Mouse (Mus musculus): ENCODE data around the gene Setd3.
A peak's percentile ranks its signal among the peaks of the same experiment; 100 is the strongest.

The Setd3 gene

DNA sequence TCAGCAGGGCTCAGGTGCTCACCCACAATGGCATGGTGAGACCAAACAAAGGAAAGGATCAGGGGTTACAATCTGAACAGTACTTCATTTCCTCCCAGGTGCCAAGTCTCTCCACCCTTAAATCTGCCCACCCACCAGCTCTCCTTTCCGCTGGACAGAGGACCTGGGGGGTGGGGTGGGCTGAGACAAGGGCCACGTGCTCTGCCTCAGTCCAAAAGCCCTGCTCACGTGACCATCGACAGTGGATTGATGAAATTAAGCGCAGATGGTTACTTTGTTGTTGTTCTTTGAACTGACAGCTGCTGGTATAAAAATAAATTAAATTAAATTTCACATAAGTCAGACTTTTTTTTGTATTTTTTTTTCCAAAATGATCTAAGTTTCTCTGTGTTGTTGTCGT is 109.6 kb downstream of the Setd3 start:
- no peak for DNase-seq

DNA sequence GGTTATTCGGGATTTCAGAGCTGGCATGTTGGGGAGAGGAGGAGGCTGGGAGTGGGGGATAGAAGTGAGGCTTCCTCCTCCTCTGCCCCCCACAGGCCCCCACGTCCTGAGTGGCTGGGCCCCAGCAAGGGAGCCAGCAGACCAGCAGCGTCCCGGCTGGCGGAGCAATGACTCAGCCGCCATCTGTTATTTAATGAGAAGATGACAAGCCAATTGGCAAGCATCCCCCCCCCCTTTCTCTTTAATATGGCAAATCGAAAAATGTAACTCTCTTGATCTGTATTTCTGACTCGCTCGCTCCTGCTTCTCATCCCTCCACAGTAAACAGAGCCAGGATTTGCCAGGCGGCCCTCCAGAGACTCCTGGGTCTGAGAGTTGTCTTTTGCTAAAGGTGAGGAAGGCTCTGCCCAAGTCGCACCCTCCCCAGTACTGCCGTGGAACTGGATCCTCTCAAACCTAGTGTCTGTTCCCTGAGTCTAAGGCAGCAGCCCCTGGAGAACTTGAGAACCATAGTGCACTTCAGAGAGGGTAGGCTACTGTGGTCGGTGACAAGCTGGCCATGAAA is 111.2 kb downstream of the Setd3 start:
- DNase-seq: peak; percentile 43

DNA sequence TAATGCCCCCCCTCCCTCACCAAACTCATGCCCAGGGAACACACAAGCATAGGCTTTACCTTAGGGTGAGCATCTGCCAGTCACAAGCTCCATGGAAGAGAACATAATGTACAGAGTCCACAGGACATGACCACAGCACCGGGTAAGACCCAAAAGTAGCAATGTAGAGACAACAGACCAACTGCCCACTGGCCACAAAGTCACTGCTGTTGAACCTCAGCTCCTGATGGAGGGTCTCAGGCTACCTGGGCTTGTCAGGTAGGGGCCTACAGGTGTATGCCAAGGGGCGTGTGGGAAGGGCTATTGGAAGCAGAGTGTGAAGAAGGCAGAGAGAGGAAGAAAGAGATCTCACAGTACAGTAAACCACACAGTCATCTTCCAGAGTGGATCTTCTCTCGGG is 111.9 kb downstream of the Setd3 start:
- no peak for DNase-seq

DNA sequence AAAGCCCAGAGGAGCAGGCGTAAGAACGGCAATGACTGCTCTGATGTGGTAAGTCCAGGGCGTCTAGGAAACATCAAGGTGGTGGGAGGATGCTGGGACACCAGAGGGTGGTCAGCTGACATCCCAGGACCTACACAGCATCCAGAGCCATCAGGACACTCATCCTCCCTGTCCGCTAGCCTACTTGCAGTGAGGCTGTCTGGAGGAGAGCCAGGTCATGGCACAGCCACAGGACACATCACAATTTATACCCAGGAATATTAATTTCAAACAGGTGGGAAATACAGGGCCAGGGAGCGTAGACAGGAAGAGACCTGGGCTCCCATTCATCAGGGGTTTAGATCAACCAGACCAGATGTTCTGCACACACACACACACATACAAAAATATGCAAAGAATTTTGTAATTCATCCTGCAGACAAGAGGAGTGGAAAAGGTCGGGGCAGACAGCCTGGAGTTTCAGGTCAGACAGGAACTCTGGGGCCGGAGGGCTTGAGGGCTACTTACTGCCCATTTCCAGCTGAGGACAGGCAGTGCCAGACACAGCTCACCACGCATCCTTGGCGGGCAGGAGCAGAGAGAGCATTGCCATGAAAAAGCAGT is 114.6 kb downstream of the Setd3 start:
- DNase-seq: no peak

DNA sequence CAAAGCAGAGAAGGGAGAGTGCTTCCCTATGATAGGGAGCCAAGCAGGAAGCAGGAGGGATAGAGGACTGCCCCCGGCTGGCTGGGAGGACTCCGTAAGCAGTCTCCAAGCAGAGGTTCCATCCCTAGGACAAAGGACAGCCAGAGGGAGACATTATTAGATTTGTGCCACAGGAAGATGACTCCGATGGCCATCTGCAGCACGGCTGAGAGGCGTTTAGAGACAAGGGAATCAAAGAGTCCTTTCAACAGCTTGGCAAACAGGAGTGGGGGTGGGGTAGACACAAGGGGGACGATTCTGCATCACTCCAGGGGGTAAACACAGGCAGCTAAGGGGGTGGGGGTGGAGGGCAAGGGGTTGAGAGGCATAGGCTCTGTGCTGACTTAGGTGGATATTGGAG is 115.1 kb downstream of the Setd3 start:
- DNase-seq: no peak

DNA sequence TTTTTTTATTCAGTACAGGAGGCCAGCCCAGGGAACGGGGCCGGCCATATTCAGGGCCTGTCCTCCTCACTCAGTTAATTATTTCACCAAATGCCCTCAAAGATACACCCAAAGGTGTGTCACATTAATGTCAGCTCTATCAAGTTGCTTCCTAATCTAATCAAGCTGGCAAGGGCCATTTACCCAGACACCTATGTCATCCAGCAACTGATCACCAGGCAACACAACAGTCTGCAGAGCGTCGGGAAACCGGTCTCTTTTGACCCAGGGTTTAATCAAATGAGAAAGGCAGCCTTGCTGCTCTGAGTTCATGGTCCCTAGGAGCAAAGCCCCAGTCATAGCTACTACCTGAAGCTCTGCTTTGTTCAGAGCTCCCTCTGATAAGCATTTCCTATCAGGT is 117.0 kb downstream of the Setd3 start:
- DNase-seq: no peak

DNA sequence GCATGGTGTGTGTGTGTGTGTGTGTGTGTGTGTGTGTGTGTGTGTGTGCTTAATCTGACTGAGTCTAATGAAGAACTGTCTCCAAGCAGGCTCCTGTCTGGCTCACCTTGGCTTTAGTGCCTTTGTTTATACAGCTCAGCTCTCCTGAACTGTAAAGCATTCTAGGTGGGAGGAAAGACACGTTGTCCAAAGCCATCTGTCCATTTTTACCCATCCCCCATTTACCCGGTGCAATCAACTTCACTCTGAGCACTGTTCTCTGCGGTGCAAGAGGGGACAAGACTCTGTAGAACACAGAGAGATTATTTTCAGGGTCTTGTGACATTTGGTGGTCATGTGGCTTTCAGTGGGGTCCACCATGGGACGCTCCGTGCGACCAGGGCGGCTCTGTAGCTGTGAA is 117.5 kb downstream of the Setd3 start:
- DNase-seq: no peak
